Mouse (Mus musculus) forebrain, embryonic 14.5 days (tissue): ENCODE measurements at regions not wholly inside any gene's neighbourhood (a gene's known extent, or its start where the extent isn't known, plus 50 kb on each side); places are given as distances from the start of the nearest gene placed in this dataset.

Experiments used
- ATAC-seq: fragments of 200-750 bp; cut with Nextera tagmentation; 2 replicates; pipeline ENCODE4 v1.8.0; 2017; ENCODE audit warnings: mild to moderate bottlenecking, moderate library complexity
- DNase-seq: peaks from one replicate; pipeline ENCODE4 v3.0.0-alpha.2; 2015; ENCODE audit warnings: low spot score
- H3K27ac ChIP-seq: fragments of 300-500 bp; sonication (generic); 2 replicates; pipeline ENCODE4 v1.5.1; 2014; ENCODE audit warnings: low read depth, mild to moderate bottlenecking, control low read depth, low read length, moderate library complexity
- H3K27me3 ChIP-seq: fragments of 300-500 bp; sonication (generic); replicated peaks from 2 replicates; pipeline ENCODE4 v1.6.1; 2014; ENCODE audit warnings: low read length, control low read depth, mixed read lengths; ENCODE audit not compliant: control insufficient read depth, insufficient read depth
- H3K36me3 ChIP-seq: fragments of 300-500 bp; sonication (generic); 2 replicates; pipeline ENCODE4 v1.6.1; 2014; ENCODE audit warnings: low read length, control low read depth; ENCODE audit not compliant: control insufficient read depth, insufficient read depth
- H3K4me1 ChIP-seq: fragments of 300-500 bp; sonication (generic); 2 replicates; pipeline ENCODE4 v1.6.1; 2014; ENCODE audit warnings: antibody characterized with exemption, low read length, control low read depth; ENCODE audit not compliant: control insufficient read depth, insufficient read depth
- H3K4me2 ChIP-seq: fragments of 300-500 bp; sonication (generic); 2 replicates; pipeline ENCODE4 v1.6.1; 2014; ENCODE audit warnings: mild to moderate bottlenecking, control low read depth, low read length
- H3K4me3 ChIP-seq: fragments of 300-500 bp; sonication (generic); 2 replicates; pipeline ENCODE4 v1.5.1; 2014; ENCODE audit warnings: low read depth, low read length, control low read depth
- H3K9ac ChIP-seq: fragments of 300-500 bp; sonication (generic); 2 replicates; pipeline ENCODE4 v1.6.1; 2014; ENCODE audit warnings: mild to moderate bottlenecking, low read length, control low read depth, moderate library complexity
- H3K9me3 ChIP-seq: fragments of 300-500 bp; sonication (generic); replicated peaks from 2 replicates; pipeline ENCODE4 v1.6.1; 2016; ENCODE audit warnings: low read length, control low read depth, mixed read lengths; ENCODE audit not compliant: control insufficient read depth
- WGBS: fragments of 180-500 bp; shearing (Covaris S2); extraction: QIAGEN DNeasy Blood & Tissue Kit; methylation state at CpG from one replicate; pipeline ENCODE4 v1.1.7; 2014; 5-methylcytosine and 5-hydroxymethylcytosine counted together

DNA sequence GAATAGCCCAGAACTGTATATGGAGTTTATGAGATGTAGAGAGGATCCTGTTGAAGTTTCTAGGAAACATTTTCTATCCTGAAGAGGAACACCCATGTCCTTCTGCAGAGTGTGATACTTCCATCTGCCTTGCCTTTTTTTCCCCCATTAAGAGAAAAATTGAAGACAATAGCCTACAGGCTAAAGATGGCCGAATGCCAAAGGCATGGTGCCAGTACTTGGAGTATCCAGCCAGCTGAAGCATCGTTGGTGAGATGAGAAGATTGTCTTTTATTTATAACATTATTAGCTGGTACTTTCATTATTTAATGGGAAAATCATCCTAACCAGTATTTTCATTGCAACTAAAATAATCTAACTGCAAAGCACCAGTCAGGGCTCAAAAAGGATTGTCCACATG lies 1135.4 kb downstream of the Gsdmc2 start:
- no peak overlapping the region for H3K4me3 ChIP-seq
- no peak overlapping the region for H3K27ac ChIP-seq
- no peaks in the 10 kb centered on the region for H3K36me3 ChIP-seq
- no peaks in the 10 kb centered on the region for H3K9me3 ChIP-seq
- no peaks in the 10 kb centered on the region for H3K27me3 ChIP-seq
- no peak overlapping the region for H3K9ac ChIP-seq
- H3K4me2 ChIP-seq = no peak overlapping the region
- WGBS = 43% methylated on average over 2 of the region's 2 CpGs
- ATAC-seq (no peak), DNase-seq (peak; percentile 41)
- H3K4me1 ChIP-seq = 0 out of 2 replicates have a peak, but pooled peaks cover 6% of the 10 kb centered on the region

DNA sequence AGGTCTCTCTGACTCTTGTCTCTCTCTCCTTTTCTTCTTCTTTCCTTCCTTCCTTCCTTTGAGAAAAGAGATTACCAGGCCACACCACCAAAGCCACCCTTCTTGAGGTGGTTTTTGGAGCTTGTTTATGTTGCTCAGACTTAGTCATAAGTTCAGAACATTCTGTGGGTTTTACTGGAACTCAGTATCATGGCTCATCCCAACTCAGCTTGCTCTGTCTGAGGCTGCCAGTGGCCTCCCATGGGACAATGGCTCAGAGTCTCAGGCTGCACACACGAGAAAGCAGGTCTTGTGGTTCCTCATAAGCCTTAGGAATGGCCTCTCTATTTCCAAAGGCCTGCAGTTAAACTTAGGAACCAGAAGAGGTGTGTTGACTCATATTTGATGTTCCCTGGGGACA lies 1146.4 kb downstream of the Gsdmc2 start:
- Histone ChIP-seq H3K9me3 (no peaks in the 10 kb centered on the region), H3K4me2 (no peak overlapping the region), H3K27ac (no peak overlapping the region), H3K27me3 (no peaks in the 10 kb centered on the region), H3K36me3 (no peaks in the 10 kb centered on the region), H3K4me3 (no peak overlapping the region), H3K4me1 (no peaks in the 10 kb centered on the region), H3K9ac (no peak overlapping the region)
- ATAC-seq (no peak), DNase-seq (no peak)
- 64% methylated on average over 1 of the region's 1 CpGs for WGBS

DNA sequence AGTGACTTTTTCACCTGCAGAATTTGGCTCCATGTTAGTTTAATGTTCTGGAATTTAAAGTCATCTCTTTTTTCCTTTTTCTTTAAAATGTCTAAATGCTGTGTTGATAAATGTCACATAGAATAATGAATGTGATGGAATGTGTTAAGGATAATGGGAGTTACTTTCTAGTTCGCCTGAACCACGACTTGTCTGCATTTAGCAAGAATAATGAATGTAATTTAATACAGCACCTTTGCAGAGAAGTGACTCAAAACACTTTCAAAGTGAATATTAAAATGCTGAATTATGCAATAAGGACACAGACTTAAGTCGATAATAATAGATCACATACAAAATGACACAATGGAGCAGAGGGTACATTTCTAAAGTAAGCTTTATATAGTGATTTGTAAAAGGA lies 1150.2 kb downstream of the Gsdmc2 start:
- 65% methylated on average over 3 of the region's 3 CpGs for WGBS
- H3K27ac ChIP-seq = no peak overlapping the region
- H3K9me3 ChIP-seq = no peaks in the 10 kb centered on the region
- DNase-seq = peak; percentile 6
- ATAC-seq = no peak
- no peak overlapping the region for H3K9ac ChIP-seq
- H3K4me3 ChIP-seq = no peak overlapping the region
- H3K4me2 ChIP-seq = no peak overlapping the region
- no peaks in the 10 kb centered on the region for H3K4me1 ChIP-seq
- no peaks in the 10 kb centered on the region for H3K36me3 ChIP-seq
- no peaks in the 10 kb centered on the region for H3K27me3 ChIP-seq

DNA sequence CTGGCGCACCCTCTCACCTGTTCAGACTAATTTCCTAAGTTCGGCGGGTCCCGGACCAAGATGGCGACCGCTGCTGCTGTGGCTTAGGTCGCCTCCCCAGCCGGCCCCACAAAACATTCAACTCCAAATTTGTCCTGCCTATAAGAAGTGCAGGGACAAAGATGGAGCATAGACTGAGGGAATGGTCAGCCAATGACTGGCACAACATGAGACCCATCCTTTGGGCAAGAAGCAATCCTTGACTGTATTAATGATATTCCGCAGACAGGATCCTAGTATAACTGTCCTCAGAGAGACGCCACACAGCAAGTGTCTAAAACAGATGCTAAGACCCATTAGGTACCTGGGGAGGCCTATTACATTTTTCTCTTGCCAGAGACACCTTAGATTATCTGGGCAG lies 1151.3 kb downstream of the Gsdmc2 start:
- Histone ChIP-seq H3K4me1 (no peaks in the 10 kb centered on the region), H3K4me2 (no peak overlapping the region), H3K9me3 (no peaks in the 10 kb centered on the region), H3K27me3 (no peaks in the 10 kb centered on the region), H3K27ac (no peak overlapping the region), H3K4me3 (no peak overlapping the region), H3K9ac (no peak overlapping the region), H3K36me3 (no peaks in the 10 kb centered on the region)
- 93% methylated on average over 7 of the region's 10 CpGs for WGBS
- DNase-seq = no peak
- no peak for ATAC-seq

DNA sequence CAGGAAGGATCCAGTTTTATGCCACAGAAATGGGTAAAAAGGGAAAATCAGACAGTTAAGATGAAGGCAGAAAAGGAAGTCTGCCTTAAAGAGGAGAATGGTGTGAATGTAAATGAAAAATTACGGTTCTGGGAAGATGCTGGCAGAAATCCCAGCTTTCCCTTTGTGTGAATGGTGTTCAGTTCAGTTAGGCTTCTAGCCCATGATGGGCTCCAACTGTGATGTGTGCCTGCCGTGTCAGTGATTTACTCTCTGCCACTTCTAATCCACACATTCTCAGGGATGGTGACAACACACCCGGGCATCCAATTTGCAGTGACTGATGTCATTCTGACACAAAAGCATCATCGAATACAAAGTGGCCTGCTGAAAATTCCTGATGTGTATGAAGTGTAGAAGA lies 1171.6 kb downstream of the Gsdmc2 start:
- 21% methylated on average over 4 of the region's 4 CpGs for WGBS
- Histone ChIP-seq H3K36me3 (no peaks in the 10 kb centered on the region), H3K4me3 (no peak overlapping the region), H3K27ac (no peak overlapping the region), H3K4me2 (no peak overlapping the region), H3K27me3 (no peaks in the 10 kb centered on the region), H3K9ac (no peak overlapping the region), H3K9me3 (no peaks in the 10 kb centered on the region), H3K4me1 (no peaks in the 10 kb centered on the region)
- ATAC-seq = peak; percentile 80
- DNase-seq = peak; percentile 85

DNA sequence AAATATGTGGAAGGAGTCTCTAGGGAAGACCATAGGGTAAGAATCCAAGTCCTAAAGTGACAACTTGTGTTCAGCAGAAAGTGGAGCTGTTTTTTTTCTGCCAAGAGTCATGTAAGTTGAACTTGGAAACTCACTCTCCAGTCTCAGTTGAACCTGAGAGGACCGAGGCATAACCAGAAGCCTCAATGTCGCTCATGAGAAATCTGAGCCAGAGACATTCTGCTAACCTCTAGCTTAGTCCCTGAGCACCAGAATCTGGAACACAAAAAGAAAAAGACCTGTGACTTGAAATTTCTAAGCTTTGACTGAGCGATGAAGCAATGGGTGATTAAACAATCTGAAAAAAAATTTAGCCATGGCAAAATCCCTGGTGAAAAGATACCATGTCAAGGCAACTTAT lies 1175.0 kb downstream of the Gsdmc2 start:
- Histone ChIP-seq H3K4me1 (no peaks in the 10 kb centered on the region), H3K27ac (no peak overlapping the region), H3K36me3 (no peaks in the 10 kb centered on the region), H3K9ac (no peak overlapping the region), H3K9me3 (no peaks in the 10 kb centered on the region), H3K4me2 (no peak overlapping the region), H3K27me3 (no peaks in the 10 kb centered on the region), H3K4me3 (no peak overlapping the region)
- 87% methylated on average over 3 of the region's 3 CpGs for WGBS
- DNase-seq = no peak
- no peak for ATAC-seq

DNA sequence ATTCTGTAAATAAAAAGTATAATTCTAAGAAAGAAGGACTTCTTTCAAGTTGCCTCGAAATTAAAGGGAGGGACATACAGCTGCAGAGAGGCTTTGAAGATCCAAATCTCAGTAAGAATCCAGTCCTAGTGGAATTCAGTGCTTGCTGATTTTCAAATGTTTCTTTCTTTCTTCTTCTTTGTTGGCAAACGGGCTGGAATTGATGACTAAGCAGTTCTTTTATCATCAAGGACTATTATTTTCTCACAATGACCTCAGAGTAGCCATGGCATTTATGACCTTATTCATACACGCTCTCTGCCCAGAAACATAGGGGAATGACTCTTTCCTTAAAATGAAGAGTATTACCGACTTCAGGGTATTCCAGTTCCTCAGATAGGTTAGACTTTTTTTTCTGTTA lies 1185.9 kb downstream of the Gsdmc2 start:
- no peak overlapping the region for H3K9ac ChIP-seq
- H3K4me3 ChIP-seq = no peak overlapping the region
- H3K4me1 ChIP-seq = no peaks in the 10 kb centered on the region
- no peak for ATAC-seq
- no peaks in the 10 kb centered on the region for H3K9me3 ChIP-seq
- 45% methylated on average over 4 of the region's 4 CpGs for WGBS
- H3K4me2 ChIP-seq = no peak overlapping the region
- H3K27ac ChIP-seq = no peak overlapping the region
- H3K36me3 ChIP-seq = no peaks in the 10 kb centered on the region
- no peak for DNase-seq
- no peaks in the 10 kb centered on the region for H3K27me3 ChIP-seq

DNA sequence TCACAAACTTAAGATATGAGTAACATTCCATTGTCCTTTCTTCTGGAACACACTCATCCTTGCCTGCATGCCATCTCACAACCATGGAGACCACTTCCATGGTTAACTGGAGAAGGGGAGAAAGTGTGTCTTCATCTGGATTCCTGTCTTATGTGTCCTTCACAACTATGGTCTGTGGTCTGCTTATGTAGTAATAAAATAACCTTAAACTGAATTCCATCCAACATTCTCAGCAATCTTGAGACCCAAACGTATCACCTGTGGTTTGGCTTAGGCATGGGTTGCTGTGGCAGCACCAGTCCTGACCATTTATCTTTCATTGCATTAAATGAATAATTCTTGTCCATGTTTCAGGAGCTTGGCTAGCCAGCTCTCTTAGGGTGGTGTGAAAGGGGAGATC lies 1186.3 kb downstream of the Gsdmc2 start:
- no peak for ATAC-seq
- Histone ChIP-seq H3K4me1 (no peaks in the 10 kb centered on the region), H3K9ac (no peak overlapping the region), H3K4me3 (no peak overlapping the region), H3K36me3 (no peaks in the 10 kb centered on the region), H3K27ac (no peak overlapping the region), H3K27me3 (no peaks in the 10 kb centered on the region), H3K4me2 (no peak overlapping the region), H3K9me3 (no peaks in the 10 kb centered on the region)
- DNase-seq = no peak
- 88% methylated on average over 1 of the region's 1 CpGs for WGBS

DNA sequence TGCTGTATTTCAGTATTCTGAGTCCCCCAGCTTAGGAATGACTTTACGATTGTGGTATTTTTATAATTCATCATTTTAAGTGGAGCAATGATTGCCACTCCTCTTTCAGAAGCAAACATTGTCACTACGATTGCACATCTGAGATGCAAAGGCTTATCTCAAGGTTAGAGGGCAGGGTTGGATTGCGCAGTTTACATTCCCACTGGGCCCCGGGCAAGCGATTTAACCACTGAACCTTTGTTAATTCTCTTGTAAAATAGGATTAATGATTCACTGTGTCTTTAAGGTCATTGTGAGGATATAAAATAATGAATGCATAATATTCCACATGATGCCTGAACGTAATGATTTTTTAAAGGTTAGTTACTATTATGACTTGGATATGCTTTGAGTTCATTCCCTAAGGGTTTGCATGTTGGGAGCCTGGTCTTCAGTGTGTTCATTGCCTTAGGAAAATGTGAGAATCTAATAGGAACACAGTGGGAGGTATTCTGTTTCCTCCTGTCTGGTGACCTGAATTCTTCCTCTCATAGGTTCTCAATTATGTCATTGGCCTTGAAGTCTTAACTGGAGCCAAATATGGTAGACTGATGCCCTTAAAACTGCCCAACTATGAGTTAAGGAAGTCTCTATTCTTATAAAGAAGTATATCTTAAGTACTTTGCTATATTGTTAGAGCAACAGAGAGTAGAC lies 1198.4 kb downstream of the Gsdmc2 start:
- WGBS = 83% methylated on average over 6 of the region's 6 CpGs
- no peak overlapping the region for H3K4me2 ChIP-seq
- no peak overlapping the region for H3K27ac ChIP-seq
- H3K9me3 ChIP-seq = no peaks in the 10 kb centered on the region
- no peaks in the 10 kb centered on the region for H3K27me3 ChIP-seq
- no peaks in the 10 kb centered on the region for H3K4me1 ChIP-seq
- DNase-seq = no peak
- ATAC-seq = no peak
- H3K9ac ChIP-seq = no peak overlapping the region
- H3K36me3 ChIP-seq = no peaks in the 10 kb centered on the region
- no peak overlapping the region for H3K4me3 ChIP-seq
